Mouse (Mus musculus) forebrain, postnatal 0 days (tissue): ENCODE measurements around the gene Atp6ap1l. TPM values are rescaled to one million over a fixed set of nuclear protein-coding genes. Genes with fewer than 3 reads are reported as not detected.
"Not testable (repeated sequence)": the region's sequence is repeated elsewhere in the genome, so short reads cannot be mapped to it uniquely, and the experiment has no call there.

Source experiments
- ATAC-seq: fragments of 200-750 bp; cut with Nextera tagmentation; 2 replicates; pipeline ENCODE4 v1.8.0; 2017; ENCODE audit warnings: mild to moderate bottlenecking, moderate library complexity
- DNase-seq: peaks from one replicate; pipeline ENCODE4 v3.0.0-alpha.2; 2015
- H3K27ac ChIP-seq: fragments of 300-500 bp; sonication (generic); 2 replicates; pipeline ENCODE4 v1.5.1; 2014; ENCODE audit warnings: low read depth, mild to moderate bottlenecking, antibody characterized with exemption, low read length, moderate library complexity, mixed read lengths
- H3K27me3 ChIP-seq: fragments of 300-500 bp; sonication (generic); 2 replicates; pipeline ENCODE4 v1.6.1; 2014; ENCODE audit warnings: mild to moderate bottlenecking, low read length, mixed read lengths; ENCODE audit not compliant: insufficient read depth
- H3K36me3 ChIP-seq: fragments of 300-500 bp; sonication (generic); 2 replicates; pipeline ENCODE4 v1.6.1; 2014; ENCODE audit warnings: mild to moderate bottlenecking, moderate library complexity; ENCODE audit not compliant: insufficient read depth
- H3K4me1 ChIP-seq: fragments of 300-500 bp; sonication (generic); 2 replicates; pipeline ENCODE4 v1.6.1; 2014; ENCODE audit warnings: antibody characterized with exemption; ENCODE audit not compliant: insufficient read depth
- H3K4me2 ChIP-seq: fragments of 300-500 bp; sonication (generic); 2 replicates; pipeline ENCODE4 v1.6.1; 2014; ENCODE audit warnings: low read depth, mild to moderate bottlenecking, moderate library complexity
- H3K4me3 ChIP-seq: fragments of 300-500 bp; sonication (generic); 2 replicates; pipeline ENCODE4 v1.5.1; 2014; ENCODE audit warnings: low read depth, low read length, mixed read lengths
- H3K9ac ChIP-seq: fragments of 300-500 bp; sonication (generic); 2 replicates; pipeline ENCODE4 v1.6.1; 2014; ENCODE audit warnings: mild to moderate bottlenecking
- H3K9me3 ChIP-seq: fragments of 300-500 bp; sonication (generic); 2 replicates; pipeline ENCODE4 v1.6.1; 2016; ENCODE audit warnings: low read length
- CTCF ChIP-seq: sonication (generic); IDR thresholded peaks from 2 replicates; pipeline ENCODE4 v1.5.1; 2016; ENCODE audit warnings: antibody characterized with exemption, control low read depth, low read depth
- WGBS: fragments of 180-500 bp; shearing (Covaris S2); extraction: QIAGEN DNeasy Blood & Tissue Kit; methylation state at CpG from one replicate; pipeline ENCODE4 v1.1.7; 2014; 5-methylcytosine and 5-hydroxymethylcytosine counted together
- polyA plus RNA-seq: library from polyadenylated mRNA; unstranded; fragments of >200 nt; fragmentation: Nextera tagmentation; extraction: Ambion mirVana; gene quantifications from 2 replicates; pipeline ENCODE4 v1.2.1, GENCODE M21; 2015
- total RNA-seq: library from RNA; depleted of rRNA; stranded (reverse); fragments of >200 nt; gene quantifications from 2 replicates; pipeline ENCODE4 v1.2.3, GENCODE M21; 2014; rRNA removed

The Atp6ap1l gene
- total RNA-seq (7.5 and 8.2 TPM in 2 replicates), polyA plus RNA-seq (7.4 and 10.0 TPM in 2 replicates)

DNA sequence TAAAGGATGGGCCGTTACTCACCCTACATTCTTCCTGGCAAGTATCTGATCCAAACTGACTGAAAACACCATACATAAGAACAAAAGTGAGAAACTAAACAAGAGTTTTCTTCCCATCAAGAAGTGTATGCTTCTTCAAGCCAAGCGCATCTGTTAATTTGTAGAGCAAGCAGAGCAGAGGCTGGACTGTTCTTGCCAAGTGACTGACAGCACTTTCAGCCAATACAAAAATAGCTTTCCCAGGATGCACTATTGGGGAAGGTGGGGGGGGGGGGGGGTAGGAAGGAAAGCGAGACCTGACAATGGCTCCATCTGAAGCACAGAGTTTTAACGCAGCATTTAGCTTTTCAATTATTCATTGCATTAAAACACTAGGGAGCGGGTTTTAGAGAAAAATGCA lies at the start of gene Atp6ap1l:
Gene Atp6ap1l (minus strand): TSS at position 180 of the 400 bp plus-strand sequence.
- no peak within 1 kb of the TSS for H3K4me2 ChIP-seq
- WGBS, result 75% methylated on average over 5 of the region's 5 CpGs
- TF ChIP-seq CTCF, result no peak
- H3K27ac ChIP-seq, result no peak within 1 kb of the TSS
- ATAC-seq (peak; percentile 51; the same call in 1 of the 2 replicates), DNase-seq (no peak)
- H3K9me3 ChIP-seq, result no peaks in the 10 kb centered on the region
- no peaks in the 10 kb centered on the region for H3K4me1 ChIP-seq
- no peaks in the 10 kb centered on the region for H3K27me3 ChIP-seq
- no peak within 1 kb of the TSS for H3K4me3 ChIP-seq
- no peak within 1 kb of the TSS for H3K9ac ChIP-seq
- no peaks in the 10 kb centered on the region for H3K36me3 ChIP-seq

- no peaks in the 10 kb centered on the region for H3K36me3 ChIP-seq
- H3K4me2 ChIP-seq, result no peak overlapping the region
- H3K27me3 ChIP-seq, result no peaks in the 10 kb centered on the region
- DNase-seq (no peak), ATAC-seq (no peak)
- 63% methylated on average over 5 of the region's 5 CpGs for WGBS
- TF ChIP-seq CTCF, result no peak
- no peak overlapping the region for H3K4me3 ChIP-seq
- H3K4me1 ChIP-seq, result no peaks in the 10 kb centered on the region
- no peak overlapping the region for H3K9ac ChIP-seq
- no peaks in the 10 kb centered on the region for H3K9me3 ChIP-seq
- no peak overlapping the region for H3K27ac ChIP-seq
Measured at GRCm38 (mm10) chr13:90939600-90939999, 34.4 kb upstream of the Atp6ap1l start.

GRCm38 (mm10) chr13:90939192-90939591 lies 34.0 kb upstream of the Atp6ap1l start:
- no peaks in the 10 kb centered on the region for H3K36me3 ChIP-seq
- no peak overlapping the region for H3K9ac ChIP-seq
- 63% methylated on average over 6 of the region's 6 CpGs for WGBS
- no peaks in the 10 kb centered on the region for H3K27me3 ChIP-seq
- DNase-seq (no peak), ATAC-seq (no peak)
- no peaks in the 10 kb centered on the region for H3K4me1 ChIP-seq
- H3K4me2 ChIP-seq, result no peak overlapping the region
- H3K27ac ChIP-seq, result no peak overlapping the region
- TF ChIP-seq CTCF, result no peak
- H3K9me3 ChIP-seq, result no peaks in the 10 kb centered on the region
- no peak overlapping the region for H3K4me3 ChIP-seq

DNA sequence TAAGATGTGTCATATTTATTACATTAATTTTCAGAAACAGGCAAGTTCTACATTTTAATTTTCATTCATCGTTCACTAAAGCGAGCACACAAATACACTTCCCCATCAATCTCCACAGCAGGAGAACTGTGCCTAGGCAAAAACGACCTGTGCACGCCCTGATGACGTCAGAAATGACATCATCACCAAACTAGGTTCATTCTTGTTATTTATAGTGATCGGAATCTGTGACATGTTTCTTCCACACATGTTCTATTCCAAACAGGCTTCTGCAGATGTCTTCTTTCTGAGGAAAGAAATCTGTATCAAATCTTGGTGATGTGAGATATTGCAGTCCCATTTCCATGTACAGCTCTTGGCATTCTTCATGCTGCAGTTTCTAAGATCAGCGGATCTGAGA lies 30.7 kb upstream of the Atp6ap1l start:
- Histone ChIP-seq H3K9me3 (no peaks in the 10 kb centered on the region), H3K4me1 (no peaks in the 10 kb centered on the region), H3K9ac (no peak overlapping the region), H3K27me3 (no peaks in the 10 kb centered on the region), H3K4me3 (no peak overlapping the region), H3K4me2 (no peak overlapping the region), H3K27ac (no peak overlapping the region), H3K36me3 (no peaks in the 10 kb centered on the region)
- no peak for DNase-seq
- 84% methylated on average over 7 of the region's 7 CpGs for WGBS
- ATAC-seq, result no peak
- no peak for TF ChIP-seq CTCF

DNA sequence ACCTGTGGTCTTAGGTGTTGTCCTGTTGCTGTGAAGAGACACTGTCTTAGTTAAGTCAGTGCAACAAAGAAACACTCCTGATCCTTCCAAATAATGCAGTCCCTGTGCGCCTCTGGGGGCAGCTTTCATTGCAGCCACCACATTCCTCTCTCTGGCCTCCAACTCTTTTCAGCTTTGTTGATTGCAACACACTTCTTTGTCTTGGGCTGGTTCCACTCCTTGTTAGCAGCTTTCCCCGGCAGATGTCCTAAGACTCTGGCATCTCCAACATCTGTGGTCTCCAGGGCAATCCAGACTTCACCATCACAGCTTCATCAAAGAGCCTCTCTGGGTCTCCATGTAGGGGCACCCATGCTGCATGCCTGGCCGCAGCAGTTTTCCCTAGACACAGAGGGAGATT lies 28.1 kb upstream of the Atp6ap1l start:
- Histone ChIP-seq H3K36me3 (peaks cover 4% of the 10 kb centered on the region; the same call in 1 of the 2 replicates), H3K4me2 (no peak overlapping the region), H3K27me3 (no peaks in the 10 kb centered on the region), H3K4me1 (no peaks in the 10 kb centered on the region), H3K9me3 (no peaks in the 10 kb centered on the region), H3K9ac (no peak overlapping the region), H3K27ac (no peak overlapping the region), H3K4me3 (no peak overlapping the region)
- no peak for DNase-seq
- no peak for TF ChIP-seq CTCF
- no peak for ATAC-seq
- 49% methylated on average over 3 of the region's 3 CpGs for WGBS

- Histone ChIP-seq H3K4me1 (no peaks in the 10 kb centered on the region), H3K9me3 (no peaks in the 10 kb centered on the region), H3K4me2 (no peak overlapping the region), H3K27ac (no peak overlapping the region), H3K9ac (no peak overlapping the region), H3K4me3 (no peak overlapping the region), H3K27me3 (no peaks in the 10 kb centered on the region), H3K36me3 (peaks cover 22% of the 10 kb centered on the region)
- WGBS, result 20% methylated on average over 5 of the region's 5 CpGs
- peak; percentile 89 for DNase-seq
- TF ChIP-seq CTCF, result peak; percentile 86
- ATAC-seq, result peak; percentile 77
Measured at GRCm38 (mm10) chr13:90929847-90930246, 24.7 kb upstream of the Atp6ap1l start.

GRCm38 (mm10) chr13:90928266-90928665 lies 23.1 kb upstream of the Atp6ap1l start:
- not testable (repeated sequence) for H3K9ac ChIP-seq, ATAC-seq, H3K4me1 ChIP-seq, H3K27ac ChIP-seq, H3K9me3 ChIP-seq, DNase-seq, H3K4me3 ChIP-seq, H3K4me2 ChIP-seq, H3K27me3 ChIP-seq
- WGBS, result 96% methylated on average over 9 of the region's 10 CpGs
- peaks cover 25% of the 10 kb centered on the region for H3K36me3 ChIP-seq
